Mouse (Mus musculus) forebrain, embryonic 10.5 days (tissue): ENCODE data around the gene Vps13d. TPM values are rescaled to one million over a fixed set of nuclear protein-coding genes. Genes with fewer than 3 reads are reported as not detected.
"Not testable (repeated sequence)": the region's sequence is repeated elsewhere in the genome, so short reads cannot be mapped to it uniquely, and the experiment has no call there.

Experiments
- DNase-seq: peaks from one replicate; pipeline ENCODE4 v3.0.0-alpha.2; 2017; ENCODE audit warnings: low spot score; ENCODE audit errors: extremely low spot score
- H3K27ac ChIP-seq: fragments of 300-500 bp; sonication (generic); 2 replicates; pipeline ENCODE4 v1.5.1; 2016; ENCODE audit warnings: mild to moderate bottlenecking
- H3K27me3 ChIP-seq: fragments of 300-500 bp; sonication (generic); 2 replicates; pipeline ENCODE4 v1.6.1; 2016; ENCODE audit warnings: mild to moderate bottlenecking; ENCODE audit not compliant: poor library complexity, severe bottlenecking
- H3K36me3 ChIP-seq: fragments of 300-500 bp; sonication (generic); replicated peaks from 2 replicates; pipeline ENCODE4 v1.6.1; 2016; ENCODE audit warnings: mild to moderate bottlenecking, moderate library complexity
- H3K4me1 ChIP-seq: fragments of 300-500 bp; sonication (generic); 2 replicates; pipeline ENCODE4 v1.6.1; 2016
- H3K4me3 ChIP-seq: fragments of 300-500 bp; sonication (generic); 2 replicates; pipeline ENCODE4 v1.5.1; 2016; ENCODE audit warnings: mild to moderate bottlenecking, moderate library complexity
- H3K9me3 ChIP-seq: fragments of 300-500 bp; sonication (generic); 2 replicates; pipeline ENCODE4 v1.6.1; 2016; ENCODE audit warnings: mild to moderate bottlenecking, moderate library complexity
- WGBS: fragments of 180-500 bp; shearing (Covaris S2); methylation state at CpG from one replicate; pipeline ENCODE4 v1.1.7; 2016; 5-methylcytosine and 5-hydroxymethylcytosine counted together
- polyA plus RNA-seq: library from polyadenylated mRNA; unstranded; fragments of >200 nt; fragmentation: Nextera tagmentation; extraction: Ambion mirVana; gene quantifications from 2 replicates; pipeline ENCODE4 v1.2.1, GENCODE M21; 2016

Vps13d gene
- polyA plus RNA-seq, 1 experiment from 2014 or later, result 5.8 TPM

- not testable (repeated sequence) for DNase-seq
Observed at GRCm38 (mm10) chr4:145165542-145165941, 29.3 kb downstream of the Vps13d start.

DNA sequence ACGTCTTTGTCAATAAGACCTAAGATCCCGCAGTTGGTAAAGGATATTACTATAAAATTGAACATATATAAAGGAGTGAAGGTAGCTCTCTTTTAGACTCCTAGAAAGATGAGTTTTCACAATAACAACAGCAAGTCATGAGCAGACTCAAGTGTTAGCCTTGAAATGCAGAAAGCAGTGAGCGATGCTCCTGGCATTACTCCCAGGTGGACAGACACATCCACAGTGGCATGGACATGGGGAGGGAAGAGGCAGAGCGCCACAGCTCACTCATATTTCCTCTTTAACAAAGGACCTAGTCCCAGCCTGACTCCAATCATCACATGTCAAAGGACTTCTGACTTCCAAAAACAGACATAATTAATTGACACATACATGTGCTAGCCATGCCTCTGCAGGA is 30.7 kb downstream of the Vps13d start:
- H3K27ac ChIP-seq, result no peak overlapping the region
- no peaks in the 10 kb centered on the region for H3K4me1 ChIP-seq
- no peaks in the 10 kb centered on the region for H3K27me3 ChIP-seq
- peaks cover 87% of the 10 kb centered on the region for H3K36me3 ChIP-seq
- 94% methylated on average over 4 of the region's 4 CpGs for WGBS
- H3K4me3 ChIP-seq, result no peak overlapping the region
- DNase-seq, result no peak
- H3K9me3 ChIP-seq, result no peaks in the 10 kb centered on the region

More at GRCm38 (mm10) chr4:145165542-145165941, 29.3 kb downstream of the Vps13d start:
- peaks cover 90% of the 10 kb centered on the region for H3K36me3 ChIP-seq
- not testable (repeated sequence) for H3K27me3 ChIP-seq, H3K4me3 ChIP-seq, H3K9me3 ChIP-seq, H3K4me1 ChIP-seq, H3K27ac ChIP-seq
- 96% methylated on average over 3 of the region's 3 CpGs for WGBS

DNA sequence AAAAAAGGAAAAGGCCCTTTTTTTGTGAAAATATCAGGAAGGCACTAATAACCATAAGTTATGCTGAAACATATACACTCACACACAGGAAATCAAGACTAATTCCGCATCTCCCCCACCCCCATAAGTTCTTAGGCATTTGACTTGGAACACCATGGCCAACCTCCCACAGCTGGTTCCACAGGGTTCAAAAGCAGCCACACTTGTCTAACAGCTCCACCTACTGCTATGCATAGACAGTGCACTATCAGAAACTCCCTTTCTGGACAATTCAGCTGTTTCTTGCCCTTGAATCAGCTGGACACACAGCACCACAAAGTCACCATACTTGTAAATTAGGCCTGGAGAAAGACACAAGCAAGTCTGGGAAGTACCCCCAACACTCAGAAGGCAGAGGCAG is 33.6 kb downstream of the Vps13d start:
- H3K4me1 ChIP-seq, result no peaks in the 10 kb centered on the region
- no peaks in the 10 kb centered on the region for H3K27me3 ChIP-seq
- H3K27ac ChIP-seq, result no peak overlapping the region
- no peak overlapping the region for H3K4me3 ChIP-seq
- DNase-seq, result no peak
- WGBS, result 91% methylated on average over 1 of the region's 1 CpGs
- peaks cover 87% of the 10 kb centered on the region for H3K36me3 ChIP-seq
- H3K9me3 ChIP-seq, result no peaks in the 10 kb centered on the region

DNA sequence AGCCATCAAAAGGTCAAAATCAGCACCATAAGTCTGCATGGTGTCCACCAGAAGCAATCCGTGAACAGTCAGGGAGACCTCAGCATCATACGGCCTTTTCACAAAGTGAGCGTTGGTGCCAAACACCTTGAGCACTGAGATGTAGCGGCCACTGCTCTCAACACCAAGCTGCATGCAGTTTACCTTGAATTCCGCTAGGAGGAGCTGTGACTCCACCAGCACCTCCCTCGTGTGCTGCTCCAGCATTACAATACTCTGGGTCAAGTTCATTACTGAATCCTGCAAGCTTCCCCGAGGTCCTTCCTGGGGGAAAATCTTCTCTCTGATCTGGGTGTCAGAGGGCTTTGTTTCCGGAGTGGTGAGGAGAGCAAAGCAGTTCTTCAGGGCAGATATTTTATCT is 38.8 kb downstream of the Vps13d start:
- Histone ChIP-seq H3K36me3 (peaks cover 82% of the 10 kb centered on the region), H3K4me3 (no peak overlapping the region), H3K27me3 (no peaks in the 10 kb centered on the region), H3K27ac (no peak overlapping the region), H3K4me1 (no peaks in the 10 kb centered on the region), H3K9me3 (no peaks in the 10 kb centered on the region)
- 48% methylated on average over 8 of the region's 8 CpGs for WGBS
- DNase-seq, result peak; percentile 26

- 90% methylated on average over 1 of the region's 1 CpGs for WGBS
Observed at GRCm38 (mm10) chr4:145151103-145151486, 43.7 kb downstream of the Vps13d start.

GRCm38 (mm10) chr4:145150345-145151102 is 44.3 kb downstream of the Vps13d start:
- Histone ChIP-seq H3K27me3 (no peaks in the 10 kb centered on the region), H3K4me1 (no peaks in the 10 kb centered on the region), H3K4me3 (no peak overlapping the region), H3K9me3 (no peaks in the 10 kb centered on the region), H3K36me3 (peaks cover 61% of the 10 kb centered on the region), H3K27ac (no peak overlapping the region)
- WGBS, result 77% methylated on average over 5 of the region's 5 CpGs
- DNase-seq, result no peak

More at GRCm38 (mm10) chr4:145151103-145151486, 43.7 kb downstream of the Vps13d start:
- H3K27ac ChIP-seq, result no peak overlapping the region
- H3K4me3 ChIP-seq, result no peak overlapping the region
- H3K9me3 ChIP-seq, result no peaks in the 10 kb centered on the region
- no peaks in the 10 kb centered on the region for H3K27me3 ChIP-seq
- DNase-seq, result no peak
- H3K36me3 ChIP-seq, result peaks cover 66% of the 10 kb centered on the region
- H3K4me1 ChIP-seq, result no peaks in the 10 kb centered on the region

DNA sequence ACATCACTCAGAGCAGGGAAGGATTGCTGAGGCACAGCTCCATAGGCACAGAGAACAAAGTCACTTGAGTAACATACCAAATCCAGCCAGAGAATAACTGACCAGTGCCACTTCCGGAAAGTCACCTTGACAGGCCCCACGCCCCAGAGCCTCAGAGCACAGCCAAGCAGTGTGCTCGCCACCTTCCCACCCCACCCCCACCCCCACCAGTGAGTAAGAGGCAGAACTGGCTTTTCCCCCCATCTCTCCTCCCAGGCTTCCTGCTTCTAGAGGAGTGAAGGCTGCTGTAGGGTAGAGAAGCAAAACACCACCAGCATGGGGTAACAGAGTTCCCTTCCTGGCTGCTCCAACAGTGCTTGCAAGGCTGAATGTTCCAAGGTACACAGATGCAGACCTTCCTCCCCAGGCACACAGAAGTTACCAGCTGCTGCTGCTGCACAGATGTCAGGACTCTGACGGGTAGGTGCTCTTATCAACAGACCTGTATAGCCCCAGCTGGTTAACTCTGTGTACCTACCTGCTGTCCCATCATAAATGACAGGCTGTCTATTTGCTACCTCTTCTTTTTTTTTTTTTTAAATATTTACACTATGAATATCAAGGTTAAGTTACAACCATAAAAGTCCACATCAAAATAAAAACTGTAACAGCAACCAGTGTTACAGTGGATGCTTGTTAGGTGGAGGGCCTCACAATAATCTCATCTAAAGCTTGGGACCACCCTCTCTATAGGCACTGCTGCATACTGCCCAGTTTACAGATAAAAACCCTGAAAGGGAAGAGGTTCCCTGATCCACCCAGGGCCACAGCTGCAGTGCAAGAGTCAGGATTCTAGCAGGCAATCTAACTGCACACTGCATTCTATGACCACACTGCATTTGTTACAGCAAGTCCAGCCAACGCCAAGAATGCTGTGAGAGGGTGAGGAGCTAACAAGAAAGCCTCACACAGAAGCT is 47.5 kb downstream of the Vps13d start:
- no peak for DNase-seq
- Histone ChIP-seq H3K36me3 (peaks cover 59% of the 10 kb centered on the region), H3K27me3 (no peaks in the 10 kb centered on the region), H3K27ac (no peak overlapping the region), H3K9me3 (no peaks in the 10 kb centered on the region), H3K4me3 (no peak overlapping the region), H3K4me1 (no peaks in the 10 kb centered on the region)
- WGBS, result 80% methylated on average over 5 of the region's 5 CpGs

- no peak overlapping the region for H3K27ac ChIP-seq
- no peak overlapping the region for H3K4me3 ChIP-seq
- no peak for DNase-seq
- no peaks in the 10 kb centered on the region for H3K9me3 ChIP-seq
- peaks cover 70% of the 10 kb centered on the region for H3K36me3 ChIP-seq
- WGBS, result 92% methylated on average over 5 of the region's 5 CpGs
- no peaks in the 10 kb centered on the region for H3K27me3 ChIP-seq
- no peaks in the 10 kb centered on the region for H3K4me1 ChIP-seq
Observed at GRCm38 (mm10) chr4:145143533-145143932, 51.3 kb downstream of the Vps13d start.

- Histone ChIP-seq H3K9me3 (no peaks in the 10 kb centered on the region), H3K36me3 (peaks cover 69% of the 10 kb centered on the region), H3K27ac (no peak overlapping the region), H3K4me1 (no peaks in the 10 kb centered on the region), H3K27me3 (no peaks in the 10 kb centered on the region), H3K4me3 (no peak overlapping the region)
- DNase-seq, result no peak
- WGBS, result 80% methylated on average over 1 of the region's 1 CpGs
Observed at GRCm38 (mm10) chr4:145136705-145137104, 58.1 kb downstream of the Vps13d start.

DNA sequence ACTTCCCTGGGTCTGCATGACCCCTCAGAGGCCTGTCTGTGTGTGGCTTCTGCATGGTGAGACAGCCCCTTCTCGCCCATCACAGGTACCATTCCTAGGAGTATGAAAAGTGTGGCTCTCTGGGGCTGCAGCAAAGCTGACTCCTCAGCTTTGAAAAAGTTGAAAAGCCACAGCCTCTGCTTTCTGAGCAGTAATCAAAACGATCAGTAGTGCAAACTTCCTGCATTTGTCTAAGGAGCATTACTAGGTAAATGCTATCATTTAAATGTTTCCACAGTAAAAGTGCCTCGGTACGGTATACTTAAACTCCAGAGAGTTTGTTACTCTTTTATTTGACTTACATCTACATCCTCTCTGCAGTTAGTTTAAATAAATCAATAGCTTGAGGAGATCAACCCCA is 59.3 kb downstream of the Vps13d start:
- Histone ChIP-seq H3K9me3 (no peaks in the 10 kb centered on the region), H3K27ac (no peak overlapping the region), H3K4me1 (no peaks in the 10 kb centered on the region), H3K4me3 (no peak overlapping the region), H3K27me3 (no peaks in the 10 kb centered on the region), H3K36me3 (peaks cover 70% of the 10 kb centered on the region)
- 90% methylated on average over 4 of the region's 4 CpGs for WGBS
- no peak for DNase-seq

- H3K4me1 ChIP-seq, result no peaks in the 10 kb centered on the region
- no peaks in the 10 kb centered on the region for H3K9me3 ChIP-seq
- H3K4me3 ChIP-seq, result no peak overlapping the region
- WGBS, result 90% methylated on average over 1 of the region's 1 CpGs
- no peaks in the 10 kb centered on the region for H3K27me3 ChIP-seq
- H3K27ac ChIP-seq, result no peak overlapping the region
- no peak for DNase-seq
- peaks cover 69% of the 10 kb centered on the region for H3K36me3 ChIP-seq
Observed at GRCm38 (mm10) chr4:145130772-145131171, 64.0 kb downstream of the Vps13d start.

DNA sequence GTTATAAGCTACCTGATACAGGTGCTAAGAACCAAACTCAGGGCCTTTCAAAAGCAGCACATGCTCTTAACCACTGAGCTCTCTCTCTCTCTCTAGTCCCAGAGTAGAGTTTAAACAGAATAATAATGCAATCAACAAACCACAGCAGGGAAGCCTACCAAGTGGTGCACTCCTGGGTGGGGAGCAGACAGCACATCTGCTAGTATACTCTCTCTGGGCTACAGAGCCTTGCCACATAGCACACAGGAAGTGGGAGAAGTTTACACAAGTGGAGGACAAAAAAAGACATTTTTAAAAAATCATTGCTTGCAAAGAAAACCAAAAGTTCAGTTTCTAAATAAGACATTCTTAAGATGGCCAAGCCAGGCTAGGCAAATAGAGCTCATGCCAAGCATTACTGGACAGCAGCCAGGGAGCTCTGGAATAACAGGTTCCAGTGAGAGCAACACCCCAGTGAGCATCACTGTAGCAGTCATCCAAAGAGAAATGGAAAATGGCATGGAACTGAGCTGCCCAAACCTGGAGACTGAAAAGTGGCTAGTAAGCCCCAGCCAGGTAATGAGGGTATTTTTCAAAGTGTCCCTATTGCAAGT is 64.8 kb downstream of the Vps13d start:
- no peaks in the 10 kb centered on the region for H3K4me1 ChIP-seq
- H3K27me3 ChIP-seq, result no peaks in the 10 kb centered on the region
- H3K36me3 ChIP-seq, result peaks cover 74% of the 10 kb centered on the region
- H3K27ac ChIP-seq, result no peak overlapping the region
- no peak for DNase-seq
- H3K4me3 ChIP-seq, result no peak overlapping the region
- no peaks in the 10 kb centered on the region for H3K9me3 ChIP-seq
